Mouse (Mus musculus): Measurements from ENCODE around the gene Kank3. TPM values are rescaled to one million over a fixed set of nuclear protein-coding genes. Genes with fewer than 3 reads are reported as not detected.

The Kank3 gene
- polyA plus RNA-seq (2015; fragmentation: Nextera tagmentation; extraction: Ambion mirVana): 9.4 and 10.6 TPM in 2 replicates

DNA sequence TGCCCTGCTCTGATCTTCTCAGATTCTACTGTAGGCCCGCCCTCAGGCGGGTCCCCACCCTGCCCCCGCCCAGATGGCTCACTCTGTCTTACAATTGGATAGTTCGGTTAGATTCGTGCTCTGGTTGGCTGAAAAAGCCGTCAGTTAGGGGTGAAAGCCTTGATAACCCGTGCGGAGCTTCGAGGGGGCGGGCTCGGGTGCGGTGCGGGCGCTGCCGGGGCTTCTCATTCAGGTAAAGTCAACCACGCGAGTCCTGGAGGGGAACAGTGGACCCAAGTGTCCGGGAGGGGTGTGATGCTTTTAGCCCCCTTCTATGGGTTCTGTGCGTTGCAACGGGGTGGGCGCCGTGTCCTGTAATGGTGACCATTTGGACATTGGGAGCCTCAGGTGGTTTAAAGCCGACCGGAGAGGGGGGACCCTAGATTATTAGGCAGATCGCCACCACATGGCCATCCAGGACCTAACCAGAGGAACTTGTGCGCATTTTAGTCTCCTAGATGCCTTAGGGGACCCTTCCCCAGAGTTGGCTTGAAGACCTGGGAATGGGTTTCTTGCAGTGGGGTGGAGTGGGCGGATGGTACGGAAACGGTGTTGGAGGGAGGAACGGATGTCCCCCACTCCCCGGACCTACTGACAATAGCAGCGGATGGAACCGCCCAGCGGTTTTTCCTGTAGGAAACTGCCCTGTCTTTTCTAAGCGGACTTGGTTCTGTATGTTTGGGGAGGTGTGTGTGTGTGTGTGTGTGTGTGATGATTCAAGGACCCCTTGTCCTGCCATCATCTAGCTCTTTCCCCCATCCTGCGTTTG is at the start of gene Kank3:
Gene Kank3, plus strand, starts transcription at position 186 of the 808 bp plus-strand sequence.
- TF ChIP-seq EP300 (IDR thresholded peaks at IDR 0.05; ENCODE audit: low read depth) (peak; percentile 30; the same call in 1 of the 2 replicates), CTCF (IDR thresholded peaks at IDR 0.05; ENCODE audit: low read depth) (no peak)
- Histone ChIP-seq H3K9me3 (ENCODE audit: low read length) (no peaks in the 10 kb centered on the region), H3K4me2 (ENCODE audit: low read depth, low read length) (peak within 1 kb of the TSS; percentile 88), H3K4me1 (ENCODE audit: insufficient read depth) (peaks cover 8% of the 10 kb centered on the region), H3K4me3 (ENCODE audit: low read depth, low read length) (peak within 1 kb of the TSS; percentile 58), H3K27ac (ENCODE audit: low read depth) (peak within 1 kb of the TSS; percentile 57), H3K9ac (replicated peaks) (peak within 1 kb of the TSS; percentile 66), H3K36me3 (replicated peaks; ENCODE audit: insufficient read depth, low read length) (no peaks in the 10 kb centered on the region), H3K27me3 (ENCODE audit: insufficient read depth, low read length) (peaks cover 6% of the 10 kb centered on the region; the same call in 1 of the 2 replicates)
- peak; percentile 96 for ATAC-seq
- WGBS (ENCODE audit: insufficient replicate concordance): 2% methylated on average over 36 of the region's 36 CpGs
- DNase-seq: peak; percentile 92

DNA sequence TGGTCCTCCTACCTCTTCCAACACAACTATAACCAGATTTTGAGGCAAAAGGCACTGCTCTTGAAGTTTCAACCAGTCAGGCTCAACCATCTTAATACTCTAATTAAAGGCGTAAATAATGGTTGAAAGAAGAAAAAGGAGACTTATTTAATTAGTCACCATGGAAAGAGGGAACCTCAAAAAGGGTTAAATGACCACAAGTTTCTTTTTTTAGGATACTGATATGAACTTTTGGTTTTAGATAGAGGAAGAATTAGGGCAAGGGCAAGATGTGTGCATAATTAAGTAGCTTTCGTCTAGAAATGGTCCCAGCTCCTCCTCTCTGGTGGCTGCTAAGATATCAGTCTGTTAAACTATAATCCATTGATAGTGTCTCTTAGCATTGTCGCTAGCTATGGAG is 43.9 kb upstream of the Kank3 start:
- H3K27ac ChIP-seq (ENCODE audit: low read depth): no peak overlapping the region
- DNase-seq (no peak), ATAC-seq (no peak)
- no peak overlapping the region for H3K4me2 ChIP-seq (ENCODE audit: low read depth, low read length)
- no peak overlapping the region for H3K4me3 ChIP-seq (ENCODE audit: low read depth, low read length)
- H3K9me3 ChIP-seq (ENCODE audit: low read length): no peaks in the 10 kb centered on the region
- TF ChIP-seq CTCF (IDR thresholded peaks at IDR 0.05; ENCODE audit: low read depth) (no peak), EP300 (IDR thresholded peaks at IDR 0.05; ENCODE audit: low read depth) (no peak)
- H3K27me3 ChIP-seq (ENCODE audit: insufficient read depth, low read length): no peaks in the 10 kb centered on the region
- WGBS (ENCODE audit: insufficient replicate concordance): 51% methylated on average over 3 of the region's 3 CpGs
- no peak overlapping the region for H3K9ac ChIP-seq (replicated peaks)
- H3K4me1 ChIP-seq (ENCODE audit: insufficient read depth): no peaks in the 10 kb centered on the region
- no peaks in the 10 kb centered on the region for H3K36me3 ChIP-seq (replicated peaks; ENCODE audit: insufficient read depth, low read length)

DNA sequence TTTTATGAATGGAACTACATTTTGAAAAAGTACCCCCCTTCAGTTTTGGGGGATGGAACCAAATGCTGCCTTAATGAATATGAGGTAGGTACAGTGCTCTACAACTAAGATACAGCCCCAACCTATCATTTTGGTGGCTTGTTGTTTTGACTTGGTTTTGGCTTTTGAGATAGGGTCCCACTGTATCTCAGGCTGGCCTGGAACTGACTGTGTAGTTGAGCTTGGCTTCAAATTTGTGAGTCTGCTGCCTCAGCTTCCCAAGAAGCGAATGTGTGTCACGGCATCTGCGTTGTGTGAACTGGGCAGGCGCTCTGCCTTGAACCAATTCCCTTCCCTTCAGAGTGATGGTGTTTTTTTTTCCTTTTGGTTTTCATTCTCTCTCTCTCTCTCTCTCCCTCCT is 38.7 kb upstream of the Kank3 start:
- Histone ChIP-seq H3K9me3 (ENCODE audit: low read length) (no peaks in the 10 kb centered on the region), H3K36me3 (replicated peaks; ENCODE audit: insufficient read depth, low read length) (peaks cover 15% of the 10 kb centered on the region), H3K4me1 (ENCODE audit: insufficient read depth) (no peaks in the 10 kb centered on the region; the same call in 1 of the 2 replicates), H3K9ac (replicated peaks) (no peak overlapping the region), H3K27me3 (ENCODE audit: insufficient read depth, low read length) (no peaks in the 10 kb centered on the region), H3K4me2 (ENCODE audit: low read depth, low read length) (no peak overlapping the region), H3K27ac (ENCODE audit: low read depth) (no peak overlapping the region), H3K4me3 (ENCODE audit: low read depth, low read length) (no peak overlapping the region)
- WGBS (ENCODE audit: insufficient replicate concordance): 82% methylated on average over 4 of the region's 4 CpGs
- ATAC-seq (no peak), DNase-seq (no peak)
- no peak for TF ChIP-seq EP300 (IDR thresholded peaks at IDR 0.05; ENCODE audit: low read depth)
- TF ChIP-seq CTCF (IDR thresholded peaks at IDR 0.05; ENCODE audit: low read depth): no peak

DNA sequence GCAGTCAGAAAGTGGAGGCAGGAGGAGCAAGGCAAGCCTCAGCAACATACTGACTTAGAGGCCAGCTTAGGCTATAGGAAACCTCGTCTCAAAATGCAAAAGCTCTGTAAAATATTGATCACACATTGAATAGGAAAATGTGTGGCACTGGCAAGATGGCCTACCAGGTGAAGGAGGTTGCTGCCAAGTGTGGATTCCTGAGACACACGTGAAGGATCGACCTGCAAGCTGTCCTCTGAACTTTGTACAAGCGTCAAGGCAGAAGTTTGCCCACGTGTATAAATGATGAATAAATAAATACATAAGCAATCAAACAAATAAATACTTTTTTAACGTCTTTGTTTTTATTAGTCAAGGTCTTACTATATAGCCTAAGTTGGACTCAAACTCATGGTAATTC is 36.9 kb upstream of the Kank3 start:
- H3K9ac ChIP-seq (replicated peaks): no peak overlapping the region
- no peak overlapping the region for H3K4me3 ChIP-seq (ENCODE audit: low read depth, low read length)
- H3K4me2 ChIP-seq (ENCODE audit: low read depth, low read length): no peak overlapping the region
- WGBS (ENCODE audit: insufficient replicate concordance): 68% methylated on average over 6 of the region's 6 CpGs
- ATAC-seq: no peak
- H3K4me1 ChIP-seq (ENCODE audit: insufficient read depth): peaks cover 9% of the 10 kb centered on the region
- H3K27me3 ChIP-seq (ENCODE audit: insufficient read depth, low read length): no peaks in the 10 kb centered on the region
- peaks cover 33% of the 10 kb centered on the region for H3K36me3 ChIP-seq (replicated peaks; ENCODE audit: insufficient read depth, low read length)
- no peak for TF ChIP-seq EP300 (IDR thresholded peaks at IDR 0.05; ENCODE audit: low read depth)
- TF ChIP-seq CTCF (IDR thresholded peaks at IDR 0.05; ENCODE audit: low read depth): no peak
- DNase-seq: no peak
- no peaks in the 10 kb centered on the region for H3K9me3 ChIP-seq (ENCODE audit: low read length)
- no peak overlapping the region for H3K27ac ChIP-seq (ENCODE audit: low read depth)

DNA sequence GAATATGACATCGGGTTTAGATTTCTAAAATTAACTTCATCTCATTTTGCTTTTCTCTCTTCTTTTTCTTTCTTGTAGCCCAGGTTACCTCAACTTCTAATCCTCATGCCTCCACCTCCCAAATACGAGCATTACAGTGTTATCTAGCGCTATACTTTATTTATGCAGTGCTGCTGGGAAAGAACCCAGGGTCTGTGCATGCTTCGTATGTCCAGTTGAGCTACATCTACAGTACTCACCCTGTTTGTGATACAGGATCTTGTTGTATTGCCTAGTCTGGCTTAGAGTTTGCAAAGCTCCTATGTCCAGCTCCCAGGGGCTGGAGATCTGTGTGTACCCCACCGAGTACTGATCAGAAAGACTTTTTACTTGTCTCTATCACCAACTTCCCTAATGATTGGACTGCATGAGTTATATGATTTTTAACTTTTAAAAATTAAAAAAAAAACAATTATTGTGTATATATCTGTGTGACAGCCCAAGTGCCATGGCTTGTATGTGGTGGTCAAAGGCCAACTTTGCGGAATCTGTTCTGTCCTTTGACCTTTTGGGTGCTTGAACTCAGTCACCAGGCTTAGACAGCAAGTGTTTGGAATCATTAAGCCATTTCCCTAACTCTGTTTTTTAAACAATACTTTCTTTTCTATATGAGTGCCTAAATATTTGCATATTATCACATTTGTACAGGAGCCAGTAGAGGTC is 36.3 kb upstream of the Kank3 start:
- DNase-seq: no peak
- H3K9me3 ChIP-seq (ENCODE audit: low read length): no peaks in the 10 kb centered on the region
- peaks cover 14% of the 10 kb centered on the region for H3K4me1 ChIP-seq (ENCODE audit: insufficient read depth)
- no peak overlapping the region for H3K9ac ChIP-seq (replicated peaks)
- WGBS (ENCODE audit: insufficient replicate concordance): 75% methylated on average over 6 of the region's 6 CpGs
- no peaks in the 10 kb centered on the region for H3K27me3 ChIP-seq (ENCODE audit: insufficient read depth, low read length)
- H3K36me3 ChIP-seq (replicated peaks; ENCODE audit: insufficient read depth, low read length): peaks cover 34% of the 10 kb centered on the region
- no peak for TF ChIP-seq EP300 (IDR thresholded peaks at IDR 0.05; ENCODE audit: low read depth)
- no peak for TF ChIP-seq CTCF (IDR thresholded peaks at IDR 0.05; ENCODE audit: low read depth)
- no peak overlapping the region for H3K4me3 ChIP-seq (ENCODE audit: low read depth, low read length)
- peak overlapping the region; percentile 90 for H3K27ac ChIP-seq (ENCODE audit: low read depth)
- H3K4me2 ChIP-seq (ENCODE audit: low read depth, low read length): no peak overlapping the region
- ATAC-seq: 0 out of 2 replicates have a peak, but pooled peaks have one; percentile 8

DNA sequence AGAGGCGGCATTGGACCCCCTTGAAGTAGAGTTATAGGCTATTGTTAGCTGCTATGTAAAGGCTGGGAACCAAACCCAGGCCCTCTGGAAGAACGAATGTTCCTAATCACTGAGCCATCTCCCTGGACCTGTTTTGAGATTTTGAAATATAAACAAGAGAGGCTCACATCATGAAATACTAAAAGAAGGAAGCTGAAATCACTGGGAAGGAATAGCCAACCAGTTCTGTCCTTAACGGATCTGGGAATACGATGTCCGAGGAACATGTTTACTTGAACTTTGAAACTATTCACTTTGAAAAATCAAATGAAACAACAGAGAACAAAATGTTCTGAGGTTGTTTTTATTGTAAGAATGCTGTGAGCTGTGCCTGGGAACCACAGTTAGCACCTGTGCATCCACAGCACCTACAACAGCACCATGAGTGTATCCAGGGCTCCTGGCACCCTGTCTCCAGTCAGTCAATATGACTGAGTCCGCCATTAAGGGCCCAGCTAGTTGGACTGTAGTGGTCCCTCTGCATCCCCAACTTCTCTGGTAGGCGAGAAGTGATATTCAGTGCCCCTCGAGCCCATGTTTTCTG is 35.7 kb upstream of the Kank3 start:
- peak; percentile 94 for TF ChIP-seq EP300 (IDR thresholded peaks at IDR 0.05; ENCODE audit: low read depth)
- TF ChIP-seq CTCF (IDR thresholded peaks at IDR 0.05; ENCODE audit: low read depth): no peak
- Histone ChIP-seq H3K36me3 (replicated peaks; ENCODE audit: insufficient read depth, low read length) (peaks cover 34% of the 10 kb centered on the region), H3K4me2 (ENCODE audit: low read depth, low read length) (no peak overlapping the region), H3K9ac (replicated peaks) (no peak overlapping the region), H3K4me1 (ENCODE audit: insufficient read depth) (peaks cover 20% of the 10 kb centered on the region), H3K27ac (ENCODE audit: low read depth) (peak overlapping the region; percentile 90), H3K9me3 (ENCODE audit: low read length) (no peaks in the 10 kb centered on the region), H3K27me3 (ENCODE audit: insufficient read depth, low read length) (no peaks in the 10 kb centered on the region), H3K4me3 (ENCODE audit: low read depth, low read length) (no peak overlapping the region)
- no peak for DNase-seq
- 71% methylated on average over 8 of the region's 8 CpGs for WGBS (ENCODE audit: insufficient replicate concordance)
- ATAC-seq: peak; percentile 59

Measured in liver, postnatal 0 days (tissue).